Mouse (Mus musculus) R1 (cell line): ENCODE measurements around the gene Wdr20rt.
A peak's percentile ranks its signal among the peaks of the same experiment; 100 is the strongest.

Experiments
- DNase-seq: peaks from one replicate; pipeline ENCODE4 v3.0.0-alpha.2; 2018; ENCODE audit warnings: low read depth, low spot score

The Wdr20rt gene

GRCm38 (mm10) chr12:65225467-65225945 lies at the start of gene Wdr20rt:
Wdr20rt (plus strand) TSS chr12:65225517.
- peak; percentile 76 for DNase-seq

GRCm38 (mm10) chr12:65187365-65187764 lies 38.0 kb upstream of the Wdr20rt start:
- no peak for DNase-seq

- DNase-seq = no peak
Measured at GRCm38 (mm10) chr12:65189213-65189612, 36.1 kb upstream of the Wdr20rt start.

GRCm38 (mm10) chr12:65194003-65194530 lies 31.2 kb upstream of the Wdr20rt start:
- DNase-seq = no peak

- DNase-seq = no peak
Measured at GRCm38 (mm10) chr12:65201812-65202211, 23.5 kb upstream of the Wdr20rt start.

GRCm38 (mm10) chr12:65206431-65206830 lies 18.9 kb upstream of the Wdr20rt start:
- peak; percentile 86 for DNase-seq

GRCm38 (mm10) chr12:65216404-65216840 lies 8.9 kb upstream of the Wdr20rt start:
- no peak for DNase-seq

- DNase-seq = no peak
Measured at GRCm38 (mm10) chr12:65228628-65229027, 3.3 kb downstream of the Wdr20rt start.

- no peak for DNase-seq
Measured at GRCm38 (mm10) chr12:65229041-65229440, 3.7 kb downstream of the Wdr20rt start.

GRCm38 (mm10) chr12:65232801-65233200 lies 7.5 kb downstream of the Wdr20rt start:
- DNase-seq = peak; percentile 87

GRCm38 (mm10) chr12:65250116-65250738 lies 24.9 kb downstream of the Wdr20rt start:
- DNase-seq = no peak

GRCm38 (mm10) chr12:65256887-65257286 lies 31.6 kb downstream of the Wdr20rt start:
- no peak for DNase-seq

GRCm38 (mm10) chr12:65258212-65259138 lies 33.2 kb downstream of the Wdr20rt start:
- DNase-seq = peak; percentile 66

GRCm38 (mm10) chr12:65259139-65260111 lies 34.1 kb downstream of the Wdr20rt start:
- no peak for DNase-seq

- DNase-seq = no peak
Measured at GRCm38 (mm10) chr12:65268311-65268984, 43.1 kb downstream of the Wdr20rt start.

- peak; percentile 56 for DNase-seq
Measured at GRCm38 (mm10) chr12:65269406-65269805, 44.1 kb downstream of the Wdr20rt start.

- peak; percentile 48 for DNase-seq
Measured at GRCm38 (mm10) chr12:65273807-65274206, 48.5 kb downstream of the Wdr20rt start.
